Mouse (Mus musculus): ENCODE data around the gene Tmem210. TPM values are rescaled to one million over a fixed set of nuclear protein-coding genes. Genes with fewer than 3 reads are reported as not detected.
A peak's percentile ranks its signal among the peaks of the same experiment; 100 is the strongest.

Tmem210 gene
- polyA plus RNA-seq, 1 experiment from 2014 or later = not detected

DNA sequence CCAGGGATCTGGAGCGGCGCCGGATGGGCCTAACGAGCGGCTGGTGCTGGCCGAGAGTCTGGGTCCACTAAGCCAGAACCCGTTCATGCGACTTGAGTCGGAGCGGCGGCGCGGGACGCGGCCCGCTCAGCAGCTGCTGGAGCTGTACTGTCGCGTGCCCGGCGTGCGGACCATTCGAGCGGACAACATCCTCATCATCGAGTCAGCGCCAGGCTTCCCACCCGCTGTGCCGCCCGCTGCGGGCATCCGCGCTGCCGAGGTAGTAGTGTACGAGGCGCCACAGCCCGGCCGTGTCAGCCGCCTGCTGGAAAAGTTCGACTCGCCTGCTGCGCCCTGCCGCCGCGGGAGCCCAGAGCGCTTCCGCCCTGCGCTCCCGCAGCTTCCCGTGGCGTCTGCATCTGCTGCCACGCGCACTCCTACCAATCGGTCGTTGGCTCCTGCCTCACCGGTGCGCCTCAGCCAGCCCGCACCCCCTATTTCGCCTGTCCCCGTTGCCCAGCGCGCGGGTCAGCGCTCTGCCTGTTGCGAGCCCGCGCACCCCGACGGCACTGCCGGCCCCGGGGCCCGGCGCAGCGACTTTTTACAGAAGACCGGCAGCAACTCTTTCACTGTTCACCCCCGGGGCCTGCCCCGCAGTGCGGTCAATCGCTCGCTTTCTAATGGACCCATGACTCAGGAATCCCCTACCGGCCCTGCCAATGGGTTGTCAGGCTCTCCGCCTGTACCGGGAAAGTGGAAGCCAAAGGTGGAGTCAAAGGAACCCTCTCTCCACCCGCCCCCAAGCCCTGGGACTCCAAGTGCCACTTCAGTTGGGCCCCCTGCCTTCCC is 24.9 kb upstream of the Tmem210 start:
- WGBS = under 1% methylated on average over 82 of the region's 82 CpGs
- peaks cover 14% of the 10 kb centered on the region; the same call in 1 of the 2 replicates for H3K4me1 ChIP-seq (ENCODE audit: control insufficient read depth, insufficient read depth, low read length)
- peak overlapping the region; percentile 4; the same call in 1 of the 2 replicates for H3K27ac ChIP-seq (ENCODE audit: low read depth, low read length)
- no peaks in the 10 kb centered on the region for H3K36me3 ChIP-seq (ENCODE audit: control insufficient read depth, insufficient read depth, low read length)
- peak overlapping the region; percentile 98 for H3K4me2 ChIP-seq (ENCODE audit: low read depth)
- H3K9ac ChIP-seq (ENCODE audit: low read length) = peak overlapping the region; percentile 49
- H3K9me3 ChIP-seq (ENCODE audit: control insufficient read depth, low read length) = no peaks in the 10 kb centered on the region
- peak; percentile 60 for DNase-seq (ENCODE audit: low spot score)
- H3K4me3 ChIP-seq (ENCODE audit: low read depth, low read length) = peak overlapping the region; percentile 79
- ATAC-seq (ENCODE audit: insufficient read depth, low FRiP score, low TSS enrichment) = peak; percentile 17
- H3K27me3 ChIP-seq (ENCODE audit: control insufficient read depth, insufficient read depth, low read length) = peaks cover 15% of the 10 kb centered on the region

- WGBS = 21% methylated on average over 12 of the region's 12 CpGs
- H3K4me3 ChIP-seq (ENCODE audit: low read depth, low read length) = peak overlapping the region; percentile 79
- no peaks in the 10 kb centered on the region for H3K9me3 ChIP-seq (ENCODE audit: control insufficient read depth, low read length)
- H3K9ac ChIP-seq (ENCODE audit: low read length) = peak overlapping the region; percentile 49
- peaks cover 15% of the 10 kb centered on the region for H3K27me3 ChIP-seq (ENCODE audit: control insufficient read depth, insufficient read depth, low read length)
- no peak overlapping the region for H3K27ac ChIP-seq (ENCODE audit: low read depth, low read length)
- H3K4me1 ChIP-seq (ENCODE audit: control insufficient read depth, insufficient read depth, low read length) = peaks cover 14% of the 10 kb centered on the region; the same call in 1 of the 2 replicates
- ATAC-seq (ENCODE audit: insufficient read depth, low FRiP score, low TSS enrichment) (no peak), DNase-seq (ENCODE audit: low spot score) (no peak)
- peak overlapping the region; percentile 98 for H3K4me2 ChIP-seq (ENCODE audit: low read depth)
- H3K36me3 ChIP-seq (ENCODE audit: control insufficient read depth, insufficient read depth, low read length) = no peaks in the 10 kb centered on the region
Measured at GRCm38 (mm10) chr2:25263623-25264285, 24.2 kb upstream of the Tmem210 start.

DNA sequence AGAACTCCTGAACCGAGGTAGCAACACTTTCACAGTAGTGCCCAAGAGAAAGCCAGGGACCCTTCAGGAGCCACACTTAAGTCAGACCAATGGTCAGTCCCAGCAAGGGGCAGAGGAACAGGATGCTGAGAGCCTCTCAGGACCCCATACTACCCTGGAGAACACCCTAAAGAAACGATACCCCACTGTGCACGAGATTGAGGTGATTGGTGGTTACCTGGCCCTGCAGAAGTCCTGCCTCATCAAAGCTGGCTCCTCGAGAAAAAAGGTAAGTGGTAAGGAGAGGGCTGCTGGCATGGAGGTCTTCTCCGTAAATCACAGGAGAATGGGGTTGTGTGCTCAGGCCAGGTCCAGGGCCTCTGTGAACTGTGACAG is 23.7 kb upstream of the Tmem210 start:
- Histone ChIP-seq H3K27me3 (ENCODE audit: control insufficient read depth, insufficient read depth, low read length) (peaks cover 15% of the 10 kb centered on the region), H3K4me2 (ENCODE audit: low read depth) (peak overlapping the region; percentile 98; the same call in 1 of the 2 replicates), H3K4me3 (ENCODE audit: low read depth, low read length) (0 out of 2 replicates have a peak overlapping the region, but pooled peaks have one; percentile 79), H3K9me3 (ENCODE audit: control insufficient read depth, low read length) (no peaks in the 10 kb centered on the region), H3K9ac (ENCODE audit: low read length) (no peak overlapping the region), H3K4me1 (ENCODE audit: control insufficient read depth, insufficient read depth, low read length) (peaks cover 14% of the 10 kb centered on the region; the same call in 1 of the 2 replicates), H3K36me3 (ENCODE audit: control insufficient read depth, insufficient read depth, low read length) (no peaks in the 10 kb centered on the region), H3K27ac (ENCODE audit: low read depth, low read length) (no peak overlapping the region)
- 77% methylated on average over 5 of the region's 5 CpGs for WGBS
- ATAC-seq (ENCODE audit: insufficient read depth, low FRiP score, low TSS enrichment) (no peak), DNase-seq (ENCODE audit: low spot score) (no peak)

- Histone ChIP-seq H3K4me2 (ENCODE audit: low read depth) (no peak overlapping the region), H3K27me3 (ENCODE audit: control insufficient read depth, insufficient read depth, low read length) (peaks cover 15% of the 10 kb centered on the region), H3K9me3 (ENCODE audit: control insufficient read depth, low read length) (no peaks in the 10 kb centered on the region), H3K9ac (ENCODE audit: low read length) (no peak overlapping the region), H3K27ac (ENCODE audit: low read depth, low read length) (no peak overlapping the region), H3K4me1 (ENCODE audit: control insufficient read depth, insufficient read depth, low read length) (peaks cover 14% of the 10 kb centered on the region; the same call in 1 of the 2 replicates), H3K4me3 (ENCODE audit: low read depth, low read length) (no peak overlapping the region), H3K36me3 (ENCODE audit: control insufficient read depth, insufficient read depth, low read length) (no peaks in the 10 kb centered on the region)
- 64% methylated on average over 3 of the region's 3 CpGs for WGBS
- ATAC-seq (ENCODE audit: insufficient read depth, low FRiP score, low TSS enrichment) (no peak), DNase-seq (ENCODE audit: low spot score) (no peak)
Measured at GRCm38 (mm10) chr2:25264851-25265250, 23.1 kb upstream of the Tmem210 start.

- Histone ChIP-seq H3K27me3 (ENCODE audit: control insufficient read depth, insufficient read depth, low read length) (peaks cover 15% of the 10 kb centered on the region), H3K4me3 (ENCODE audit: low read depth, low read length) (no peak overlapping the region), H3K4me1 (ENCODE audit: control insufficient read depth, insufficient read depth, low read length) (peaks cover 18% of the 10 kb centered on the region), H3K9ac (ENCODE audit: low read length) (no peak overlapping the region), H3K4me2 (ENCODE audit: low read depth) (0 out of 2 replicates have a peak overlapping the region, but pooled peaks have one; percentile 10), H3K36me3 (ENCODE audit: control insufficient read depth, insufficient read depth, low read length) (no peaks in the 10 kb centered on the region), H3K9me3 (ENCODE audit: control insufficient read depth, low read length) (no peaks in the 10 kb centered on the region), H3K27ac (ENCODE audit: low read depth, low read length) (no peak overlapping the region)
- DNase-seq (ENCODE audit: low spot score) (no peak), ATAC-seq (ENCODE audit: insufficient read depth, low FRiP score, low TSS enrichment) (no peak)
- 71% methylated on average over 6 of the region's 6 CpGs for WGBS
Measured at GRCm38 (mm10) chr2:25265897-25266656, 21.9 kb upstream of the Tmem210 start.

DNA sequence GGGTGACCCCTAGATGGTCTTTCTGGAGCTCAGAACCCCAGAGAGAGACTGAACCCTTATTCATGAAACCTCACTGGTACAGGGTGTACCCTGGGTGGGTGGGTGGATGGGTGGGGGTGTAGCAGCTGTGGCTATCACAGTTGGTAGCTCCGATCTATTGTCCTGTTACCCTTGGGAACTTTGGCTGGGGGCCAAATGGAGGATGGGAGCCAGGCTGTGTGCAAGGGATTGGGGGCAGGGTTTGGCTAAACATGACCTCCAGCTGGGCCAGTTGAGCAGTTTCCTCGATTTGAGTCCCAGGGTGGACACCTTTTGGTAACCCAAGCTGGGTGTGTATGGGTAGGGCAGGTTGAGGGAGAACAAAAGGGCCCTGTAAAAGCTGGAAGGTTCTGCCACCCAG is 21.2 kb upstream of the Tmem210 start:
- 48% methylated on average over 2 of the region's 2 CpGs for WGBS
- Histone ChIP-seq H3K27me3 (ENCODE audit: control insufficient read depth, insufficient read depth, low read length) (peaks cover 15% of the 10 kb centered on the region), H3K27ac (ENCODE audit: low read depth, low read length) (no peak overlapping the region), H3K4me2 (ENCODE audit: low read depth) (no peak overlapping the region), H3K36me3 (ENCODE audit: control insufficient read depth, insufficient read depth, low read length) (no peaks in the 10 kb centered on the region), H3K4me1 (ENCODE audit: control insufficient read depth, insufficient read depth, low read length) (peaks cover 24% of the 10 kb centered on the region), H3K9me3 (ENCODE audit: control insufficient read depth, low read length) (no peaks in the 10 kb centered on the region), H3K9ac (ENCODE audit: low read length) (no peak overlapping the region), H3K4me3 (ENCODE audit: low read depth, low read length) (no peak overlapping the region)
- ATAC-seq (ENCODE audit: insufficient read depth, low FRiP score, low TSS enrichment) (no peak), DNase-seq (ENCODE audit: low spot score) (no peak)

DNA sequence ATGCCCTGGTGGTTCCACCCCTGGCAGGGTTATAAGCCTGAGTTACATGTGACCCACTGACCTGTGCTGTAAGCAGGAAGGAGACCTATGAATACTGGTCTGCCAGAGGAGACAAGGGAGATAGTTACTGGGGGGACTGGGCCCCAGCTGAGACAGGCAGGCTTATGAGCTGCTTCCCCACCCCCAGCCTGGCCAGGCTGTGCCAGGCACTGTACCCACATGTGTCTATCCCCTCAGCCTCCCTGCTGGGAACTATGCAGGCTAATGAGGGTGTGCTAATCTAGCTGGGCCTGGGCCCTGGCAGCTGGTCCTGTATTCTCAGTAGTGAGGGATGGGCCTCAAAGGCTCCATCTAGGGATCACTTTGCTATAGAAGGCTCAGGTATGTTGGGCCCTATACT is 20.7 kb upstream of the Tmem210 start:
- no peak overlapping the region for H3K27ac ChIP-seq (ENCODE audit: low read depth, low read length)
- H3K4me1 ChIP-seq (ENCODE audit: control insufficient read depth, insufficient read depth, low read length) = peaks cover 24% of the 10 kb centered on the region
- no peak overlapping the region for H3K9ac ChIP-seq (ENCODE audit: low read length)
- H3K4me2 ChIP-seq (ENCODE audit: low read depth) = no peak overlapping the region
- no peak for DNase-seq (ENCODE audit: low spot score)
- H3K9me3 ChIP-seq (ENCODE audit: control insufficient read depth, low read length) = no peaks in the 10 kb centered on the region
- H3K4me3 ChIP-seq (ENCODE audit: low read depth, low read length) = no peak overlapping the region
- ATAC-seq (ENCODE audit: insufficient read depth, low FRiP score, low TSS enrichment) = no peak
- no peaks in the 10 kb centered on the region for H3K36me3 ChIP-seq (ENCODE audit: control insufficient read depth, insufficient read depth, low read length)
- H3K27me3 ChIP-seq (ENCODE audit: control insufficient read depth, insufficient read depth, low read length) = peaks cover 15% of the 10 kb centered on the region

DNA sequence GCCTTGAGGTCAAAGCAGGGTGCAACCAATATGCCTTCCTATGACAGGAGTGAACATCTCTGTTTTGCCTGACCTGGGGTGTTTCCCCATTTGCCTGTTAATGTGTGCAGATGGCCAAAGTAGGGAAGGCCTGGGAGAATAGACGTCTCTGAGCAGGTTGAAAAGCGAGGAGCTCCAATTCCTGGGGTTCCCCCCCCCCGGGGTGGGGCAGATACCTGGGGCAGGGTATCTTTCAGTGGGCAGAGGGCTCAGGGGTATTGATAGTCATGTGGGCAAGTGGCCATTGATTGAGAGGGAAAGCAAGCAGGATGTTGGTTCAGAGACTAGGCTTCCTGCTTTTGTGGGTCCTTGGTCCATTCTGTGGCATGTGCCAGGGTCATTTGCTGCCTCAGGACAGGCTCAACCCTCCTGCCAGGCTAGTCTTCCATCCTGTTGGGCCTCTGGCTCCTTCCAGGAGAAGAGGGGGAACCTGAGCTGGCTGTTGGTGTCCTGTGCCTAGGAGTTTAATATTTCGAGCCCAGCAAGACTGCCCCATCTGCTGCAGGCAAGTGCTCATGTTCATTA is 20.1 kb upstream of the Tmem210 start:
- 80% methylated on average over 4 of the region's 4 CpGs for WGBS
- ATAC-seq (ENCODE audit: insufficient read depth, low FRiP score, low TSS enrichment) = no peak

More for the DNA sequence above, 20.1 kb upstream of the Tmem210 start:
- DNase-seq (ENCODE audit: low spot score) = no peak
- no peak overlapping the region for H3K9ac ChIP-seq (ENCODE audit: low read length)
- H3K27me3 ChIP-seq (ENCODE audit: control insufficient read depth, insufficient read depth, low read length) = peaks cover 15% of the 10 kb centered on the region
- peaks cover 24% of the 10 kb centered on the region for H3K4me1 ChIP-seq (ENCODE audit: control insufficient read depth, insufficient read depth, low read length)
- no peak overlapping the region for H3K27ac ChIP-seq (ENCODE audit: low read depth, low read length)
- H3K36me3 ChIP-seq (ENCODE audit: control insufficient read depth, insufficient read depth, low read length) = no peaks in the 10 kb centered on the region
- H3K4me2 ChIP-seq (ENCODE audit: low read depth) = no peak overlapping the region
- no peak overlapping the region for H3K4me3 ChIP-seq (ENCODE audit: low read depth, low read length)
- no peaks in the 10 kb centered on the region for H3K9me3 ChIP-seq (ENCODE audit: control insufficient read depth, low read length)

Measured in neural tube, embryonic 11.5 days (tissue).